Mouse (Mus musculus) neural tube, embryonic 13.5 days (tissue): ENCODE measurements around the gene Dst. TPM values are rescaled to one million over a fixed set of nuclear protein-coding genes. Genes with fewer than 3 reads are reported as not detected.
A peak's percentile ranks its signal among the peaks of the same experiment; 100 is the strongest.

Source experiments
- ATAC-seq: fragments of 200-750 bp; cut with Nextera tagmentation; 2 replicates; pipeline ENCODE4 v1.8.0; 2017; ENCODE audit warnings: low read depth, mild to moderate bottlenecking, moderate TSS enrichment, moderate library complexity
- H3K27ac ChIP-seq: fragments of 300-500 bp; sonication (generic); replicated peaks from 2 replicates; pipeline ENCODE4 v1.5.1; 2015; ENCODE audit warnings: moderate library complexity, mild to moderate bottlenecking, inconsistent platforms
- H3K27me3 ChIP-seq: fragments of 300-500 bp; sonication (generic); 2 replicates; pipeline ENCODE4 v1.6.1; 2015; ENCODE audit warnings: mild to moderate bottlenecking, inconsistent platforms
- H3K36me3 ChIP-seq: fragments of 300-500 bp; sonication (generic); 2 replicates; pipeline ENCODE4 v1.6.1; 2015; ENCODE audit warnings: mild to moderate bottlenecking, inconsistent platforms
- H3K4me1 ChIP-seq: fragments of 300-500 bp; sonication (generic); replicated peaks from 2 replicates; pipeline ENCODE4 v1.6.1; 2015; ENCODE audit warnings: inconsistent platforms
- H3K4me2 ChIP-seq: fragments of 300-500 bp; sonication (generic); 2 replicates; pipeline ENCODE4 v1.6.1; 2015; ENCODE audit warnings: inconsistent platforms, mild to moderate bottlenecking, moderate library complexity
- H3K4me3 ChIP-seq: fragments of 300-500 bp; sonication (generic); 2 replicates; pipeline ENCODE4 v1.5.1; 2015; ENCODE audit warnings: mild to moderate bottlenecking, inconsistent platforms
- H3K9ac ChIP-seq: fragments of 300-500 bp; sonication (generic); 2 replicates; pipeline ENCODE4 v1.6.1; 2015; ENCODE audit warnings: moderate library complexity, mild to moderate bottlenecking, inconsistent platforms
- H3K9me3 ChIP-seq: fragments of 300-500 bp; sonication (generic); 2 replicates; pipeline ENCODE4 v1.6.1; 2016; ENCODE audit warnings: inconsistent platforms
- WGBS: fragments of 180-500 bp; shearing (Covaris S2); methylation state at CpG from one replicate; pipeline ENCODE4 v1.1.7; 2015; 5-methylcytosine and 5-hydroxymethylcytosine counted together
- polyA plus RNA-seq: library from polyadenylated mRNA; unstranded; fragments of >200 nt; fragmentation: Nextera tagmentation; extraction: Ambion mirVana; gene quantifications from 2 replicates; pipeline ENCODE4 v1.2.1, GENCODE M21; 2015

Dst gene
- polyA plus RNA-seq, 1 experiment from 2014 or later = 44.4 TPM

DNA sequence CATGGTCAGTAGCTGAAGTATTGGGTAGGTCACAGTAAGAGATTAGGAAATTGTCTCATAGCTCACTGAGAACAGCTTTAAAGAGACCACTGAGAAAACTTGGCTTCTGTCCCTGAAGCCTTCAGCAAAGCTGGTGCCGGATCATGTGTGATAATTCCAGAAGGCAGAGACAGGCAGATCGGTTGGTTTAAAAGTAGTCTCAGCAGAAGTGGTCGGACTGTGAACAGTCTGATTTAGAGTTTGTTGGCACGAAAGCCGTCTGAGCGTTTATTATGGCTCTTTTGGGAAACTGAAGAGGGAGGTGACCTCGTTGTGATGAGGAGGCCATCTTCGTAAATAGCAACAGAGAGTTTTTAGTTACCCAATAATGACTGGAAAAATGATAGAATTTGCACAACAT lies 52.4 kb downstream of the Dst start:
- ATAC-seq = no peak

DNA sequence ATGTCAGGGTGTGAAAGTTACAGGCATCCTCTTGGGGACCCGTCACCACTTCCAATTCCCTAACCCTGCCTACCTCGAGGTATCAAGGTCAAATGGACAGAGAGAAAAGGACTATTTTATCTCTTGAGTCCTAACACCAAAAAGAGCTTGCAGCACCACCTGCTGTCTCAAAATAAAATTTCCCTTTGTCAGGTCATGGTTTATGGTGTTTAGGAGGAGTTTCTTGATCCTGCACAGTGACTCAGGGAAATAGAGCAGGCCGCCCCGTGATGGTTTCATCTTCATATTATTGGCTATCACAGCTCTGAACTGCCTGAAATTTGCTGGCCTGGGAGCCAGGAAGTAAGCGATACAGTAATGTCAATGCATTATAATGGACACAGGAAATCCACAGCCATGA lies 56.6 kb downstream of the Dst start:
- Histone ChIP-seq H3K36me3 (no peaks in the 10 kb centered on the region), H3K27ac (no peak overlapping the region), H3K4me2 (no peak overlapping the region), H3K9ac (no peak overlapping the region), H3K4me1 (peaks cover 6% of the 10 kb centered on the region), H3K4me3 (no peak overlapping the region), H3K27me3 (no peaks in the 10 kb centered on the region), H3K9me3 (no peaks in the 10 kb centered on the region)
- no peak for ATAC-seq
- WGBS = 57% methylated on average over 5 of the region's 5 CpGs

More for the DNA sequence above, 52.4 kb downstream of the Dst start:
- no peaks in the 10 kb centered on the region for H3K9me3 ChIP-seq
- H3K27ac ChIP-seq = no peak overlapping the region
- WGBS = 83% methylated on average over 8 of the region's 8 CpGs
- no peaks in the 10 kb centered on the region for H3K36me3 ChIP-seq
- H3K4me1 ChIP-seq = no peaks in the 10 kb centered on the region
- no peak overlapping the region for H3K4me2 ChIP-seq
- H3K9ac ChIP-seq = no peak overlapping the region
- no peaks in the 10 kb centered on the region for H3K27me3 ChIP-seq
- no peak overlapping the region for H3K4me3 ChIP-seq

DNA sequence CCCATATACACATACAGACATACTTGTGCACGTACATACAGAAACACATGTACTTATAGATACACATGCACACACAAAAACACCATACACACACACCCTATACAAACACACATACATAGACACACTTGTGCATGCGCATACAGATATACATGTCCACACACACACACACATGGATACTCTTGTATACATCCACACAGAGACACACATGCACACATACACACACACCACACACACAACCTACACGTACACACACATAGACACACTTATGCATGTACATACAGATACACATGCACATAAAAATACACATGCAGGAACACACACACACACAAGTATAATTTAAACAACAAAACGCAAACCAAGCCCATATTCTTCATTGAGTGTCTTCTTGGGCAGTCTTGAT lies 57.8 kb downstream of the Dst start:
- H3K36me3 ChIP-seq = no peaks in the 10 kb centered on the region
- H3K4me2 ChIP-seq = no peak overlapping the region
- no peak overlapping the region for H3K9ac ChIP-seq
- H3K27ac ChIP-seq = no peak overlapping the region
- no peaks in the 10 kb centered on the region for H3K9me3 ChIP-seq
- no peak overlapping the region for H3K4me3 ChIP-seq
- H3K4me1 ChIP-seq = peaks cover 6% of the 10 kb centered on the region
- H3K27me3 ChIP-seq = no peaks in the 10 kb centered on the region
- no peak for ATAC-seq
- 90% methylated on average over 4 of the region's 4 CpGs for WGBS

DNA sequence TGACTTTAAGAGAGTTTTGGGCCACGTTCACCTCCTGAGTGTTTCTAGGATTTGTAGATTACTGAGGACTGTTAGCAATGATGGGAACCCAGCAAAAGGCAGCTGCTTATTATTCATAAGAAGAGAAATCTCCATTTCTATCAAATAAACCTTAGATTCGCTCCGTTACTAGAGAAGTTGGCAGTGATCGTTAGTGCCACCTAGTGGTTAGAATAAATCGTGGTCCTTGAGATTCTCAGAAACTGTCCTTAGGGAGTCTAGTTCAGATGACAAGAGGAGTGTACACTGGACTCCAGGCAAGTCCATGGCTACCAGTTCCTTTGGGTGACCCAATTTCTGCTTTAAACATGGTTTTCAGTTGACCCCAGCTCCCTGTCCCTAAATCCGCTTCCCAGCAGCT lies 58.3 kb downstream of the Dst start:
- Histone ChIP-seq H3K27me3 (no peaks in the 10 kb centered on the region), H3K9ac (no peak overlapping the region), H3K27ac (no peak overlapping the region), H3K9me3 (no peaks in the 10 kb centered on the region), H3K36me3 (no peaks in the 10 kb centered on the region), H3K4me1 (peaks cover 6% of the 10 kb centered on the region), H3K4me3 (no peak overlapping the region), H3K4me2 (no peak overlapping the region)
- 29% methylated on average over 6 of the region's 6 CpGs for WGBS
- ATAC-seq = no peak

DNA sequence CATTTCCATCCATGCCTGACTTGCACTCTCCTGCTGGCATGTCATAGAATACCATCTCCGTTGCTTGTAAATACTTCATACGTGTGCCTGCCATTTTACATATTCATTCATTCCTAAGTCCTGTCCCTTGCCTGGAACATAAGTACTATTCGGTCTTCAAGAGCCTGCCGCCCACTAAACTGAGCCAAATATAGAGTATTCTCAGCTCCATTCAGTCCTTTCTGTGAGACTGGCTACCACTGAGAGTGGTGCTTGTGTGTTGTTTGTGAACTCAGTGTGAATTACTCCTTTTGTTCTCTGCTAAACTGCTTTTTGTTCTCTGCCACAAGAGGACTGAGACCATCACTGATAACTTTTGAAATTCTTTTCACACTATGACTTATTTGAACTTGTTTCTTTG lies 59.2 kb downstream of the Dst start:
- no peak for ATAC-seq
- 56% methylated on average over 4 of the region's 4 CpGs for WGBS

DNA sequence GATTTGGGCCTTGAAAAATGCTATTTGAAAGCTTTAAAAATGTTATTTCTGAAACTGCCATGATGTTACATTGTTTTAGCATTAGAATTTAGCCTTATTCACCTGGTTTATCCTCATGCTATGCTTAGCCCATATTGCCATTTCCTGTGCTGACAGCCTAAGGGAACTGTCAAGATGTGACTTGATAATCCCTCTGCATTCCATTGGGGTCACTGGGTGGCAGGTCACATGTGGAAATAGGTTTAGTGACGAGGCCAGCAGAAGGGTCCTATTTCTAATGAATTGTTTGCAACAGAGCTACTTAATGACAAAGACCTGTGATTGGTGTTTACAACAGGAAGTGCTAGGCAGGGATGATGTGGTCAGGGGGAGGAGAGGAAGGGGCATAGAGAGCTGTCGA lies 61.9 kb downstream of the Dst start:
- Histone ChIP-seq H3K4me3 (no peak overlapping the region), H3K9me3 (no peaks in the 10 kb centered on the region), H3K9ac (no peak overlapping the region), H3K27ac (peak overlapping the region; percentile 46; the same call in 1 of the 2 replicates), H3K4me2 (no peak overlapping the region), H3K36me3 (no peaks in the 10 kb centered on the region), H3K4me1 (peaks cover 6% of the 10 kb centered on the region), H3K27me3 (no peaks in the 10 kb centered on the region)
- ATAC-seq = no peak
- WGBS = 43% methylated on average over 2 of the region's 2 CpGs

More for the DNA sequence above, 59.2 kb downstream of the Dst start:
- Histone ChIP-seq H3K36me3 (no peaks in the 10 kb centered on the region), H3K4me1 (peaks cover 6% of the 10 kb centered on the region), H3K4me3 (no peak overlapping the region), H3K27me3 (no peaks in the 10 kb centered on the region), H3K9me3 (no peaks in the 10 kb centered on the region), H3K27ac (no peak overlapping the region), H3K9ac (no peak overlapping the region), H3K4me2 (no peak overlapping the region)

DNA sequence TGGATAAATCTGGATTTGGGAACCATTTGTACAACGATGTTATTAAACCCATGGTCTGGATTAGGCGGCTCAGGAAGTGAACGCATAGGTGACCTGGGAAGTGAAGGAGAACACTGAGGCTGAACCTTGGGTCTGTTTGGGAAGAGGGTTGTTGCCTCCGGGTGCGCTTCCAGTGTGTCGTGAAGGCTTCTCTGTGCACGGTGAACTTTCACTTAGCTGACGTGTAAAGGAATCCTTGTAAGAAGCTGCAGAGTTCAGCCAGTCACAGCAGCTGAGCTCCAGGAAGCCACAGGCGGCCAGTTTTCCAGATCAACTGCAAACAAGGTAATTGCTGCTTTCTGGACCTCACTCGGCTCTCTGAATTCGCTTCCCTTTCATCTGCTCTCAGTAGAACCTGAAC lies 66.4 kb downstream of the Dst start:
- H3K36me3 ChIP-seq = no peaks in the 10 kb centered on the region
- 90% methylated on average over 11 of the region's 11 CpGs for WGBS
- no peak for ATAC-seq

DNA sequence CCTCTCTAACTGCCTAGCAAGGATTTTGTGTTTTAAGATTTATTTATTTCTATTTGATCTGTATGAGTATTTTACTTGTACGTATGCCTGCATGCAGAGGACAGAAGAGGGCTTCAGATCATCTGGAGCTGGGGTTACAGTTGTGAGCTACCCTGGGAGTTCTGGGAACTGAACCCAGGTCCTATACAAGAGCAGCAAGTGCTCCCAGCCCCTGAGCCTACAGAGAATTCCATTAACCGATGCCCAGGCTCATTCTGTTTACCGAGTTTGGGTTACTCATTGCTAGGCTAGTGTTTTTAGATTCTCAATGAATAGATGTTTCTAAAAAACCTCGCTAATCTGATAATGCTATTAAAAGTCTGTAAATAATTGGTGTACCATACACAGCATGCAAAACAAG lies 67.3 kb downstream of the Dst start:
- no peaks in the 10 kb centered on the region for H3K27me3 ChIP-seq
- H3K9ac ChIP-seq = no peak overlapping the region
- WGBS = 88% methylated on average over 4 of the region's 4 CpGs
- no peak overlapping the region for H3K27ac ChIP-seq
- H3K9me3 ChIP-seq = no peaks in the 10 kb centered on the region
- no peak overlapping the region for H3K4me2 ChIP-seq
- no peaks in the 10 kb centered on the region for H3K36me3 ChIP-seq
- H3K4me1 ChIP-seq = peaks cover 4% of the 10 kb centered on the region; the same call in 1 of the 2 replicates
- ATAC-seq = no peak
- H3K4me3 ChIP-seq = no peak overlapping the region

More for the DNA sequence above, 66.4 kb downstream of the Dst start:
- Histone ChIP-seq H3K27ac (no peak overlapping the region), H3K9ac (no peak overlapping the region), H3K27me3 (no peaks in the 10 kb centered on the region), H3K9me3 (no peaks in the 10 kb centered on the region), H3K4me1 (no peaks in the 10 kb centered on the region; the same call in none of the 2 replicates), H3K4me3 (no peak overlapping the region), H3K4me2 (no peak overlapping the region)

DNA sequence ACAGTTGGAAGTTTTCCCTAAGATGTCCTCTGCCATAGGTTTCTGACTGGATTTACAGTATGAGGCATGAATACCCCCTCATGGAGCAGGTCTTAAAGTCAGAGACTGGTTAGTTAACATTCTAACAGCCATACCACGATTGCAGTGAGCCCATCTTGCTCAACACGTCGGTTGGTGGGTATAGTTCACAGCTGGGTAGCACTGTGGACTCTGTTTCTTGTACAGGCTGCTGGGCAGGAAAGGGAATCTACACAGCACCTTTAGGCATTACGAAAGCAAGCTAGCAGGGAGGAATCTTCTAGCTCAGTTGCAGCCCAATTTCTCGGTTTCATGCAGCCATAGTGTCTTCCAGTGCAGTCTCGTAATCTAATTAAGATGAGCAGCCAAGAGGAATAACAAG lies 69.8 kb downstream of the Dst start:
- no peak overlapping the region for H3K27ac ChIP-seq
- no peak for ATAC-seq
- no peaks in the 10 kb centered on the region for H3K27me3 ChIP-seq
- H3K9me3 ChIP-seq = no peaks in the 10 kb centered on the region
- WGBS = 87% methylated on average over 6 of the region's 6 CpGs
- no peak overlapping the region for H3K9ac ChIP-seq
- H3K4me3 ChIP-seq = no peak overlapping the region
- H3K36me3 ChIP-seq = no peaks in the 10 kb centered on the region
- peaks cover 4% of the 10 kb centered on the region; the same call in 1 of the 2 replicates for H3K4me1 ChIP-seq
- no peak overlapping the region for H3K4me2 ChIP-seq

DNA sequence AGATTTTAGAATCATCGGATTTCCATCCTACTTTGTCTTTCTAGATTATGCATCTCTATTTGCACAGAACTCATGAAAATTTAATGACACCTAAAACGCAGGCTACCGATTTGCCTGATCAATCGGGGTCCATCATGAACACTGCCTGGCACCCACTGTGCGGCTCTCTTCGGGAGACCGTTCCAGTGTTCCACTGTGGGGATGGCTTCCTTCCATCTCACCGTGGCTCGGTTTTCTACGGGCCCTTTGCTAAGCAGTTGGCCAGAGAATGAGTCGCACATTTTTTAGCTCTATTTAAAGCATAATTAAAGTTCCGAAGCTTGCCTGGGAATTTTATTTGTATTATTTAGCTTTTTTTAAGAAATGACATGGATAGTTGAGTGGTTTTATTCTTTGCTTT lies 72.4 kb downstream of the Dst start:
- Histone ChIP-seq H3K27ac (no peak overlapping the region), H3K4me3 (no peak overlapping the region), H3K36me3 (no peaks in the 10 kb centered on the region), H3K9ac (no peak overlapping the region), H3K27me3 (no peaks in the 10 kb centered on the region), H3K9me3 (no peaks in the 10 kb centered on the region), H3K4me1 (peaks cover 4% of the 10 kb centered on the region; the same call in 1 of the 2 replicates), H3K4me2 (no peak overlapping the region)
- ATAC-seq = no peak
- WGBS = 67% methylated on average over 12 of the region's 12 CpGs

DNA sequence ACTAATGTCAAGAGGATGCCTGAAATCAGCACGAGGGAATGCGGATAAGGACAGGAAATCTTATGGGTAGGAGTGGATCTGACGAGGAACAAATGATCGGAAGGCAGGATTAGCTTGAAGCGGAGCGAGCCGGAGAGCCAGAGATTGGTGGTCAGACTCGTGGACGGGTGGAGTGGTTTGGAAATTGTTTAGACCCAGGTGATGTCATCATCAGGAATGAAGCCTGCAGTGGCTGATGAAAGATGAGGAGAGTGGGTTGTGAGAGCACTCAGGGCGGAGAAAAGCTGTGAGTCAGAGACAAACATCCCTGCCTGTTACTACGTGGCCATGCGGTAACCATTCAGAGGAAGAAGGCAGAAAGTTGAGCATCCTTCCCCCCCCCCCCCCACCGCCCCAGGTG lies 81.6 kb downstream of the Dst start:
- Histone ChIP-seq H3K4me1 (no peaks in the 10 kb centered on the region; the same call in 1 of the 2 replicates), H3K27me3 (no peaks in the 10 kb centered on the region), H3K27ac (no peak overlapping the region), H3K4me3 (no peak overlapping the region), H3K4me2 (no peak overlapping the region), H3K9me3 (no peaks in the 10 kb centered on the region), H3K36me3 (no peaks in the 10 kb centered on the region), H3K9ac (no peak overlapping the region)
- no peak for ATAC-seq
- 89% methylated on average over 13 of the region's 13 CpGs for WGBS

DNA sequence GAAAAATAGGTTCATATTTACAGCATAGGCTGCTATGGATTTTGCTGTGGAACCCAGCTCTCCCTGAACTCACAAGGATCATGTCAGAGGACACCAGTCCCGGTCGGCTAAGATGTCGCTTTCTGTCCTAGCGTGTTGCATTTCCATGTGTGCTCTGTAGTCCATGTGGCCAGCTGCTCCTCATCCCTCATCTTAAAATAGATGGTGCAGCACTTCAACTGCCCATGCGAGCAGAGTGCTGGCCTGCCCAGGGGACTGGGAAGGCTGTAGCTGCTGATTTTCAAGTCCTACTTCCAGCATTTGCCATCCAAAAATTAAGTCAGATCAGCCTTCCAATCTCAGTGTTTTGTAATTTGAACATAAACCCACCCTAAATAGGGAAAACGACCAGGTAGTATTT lies 83.0 kb downstream of the Dst start:
- Histone ChIP-seq H3K36me3 (no peaks in the 10 kb centered on the region), H3K9ac (no peak overlapping the region), H3K4me2 (no peak overlapping the region), H3K9me3 (no peaks in the 10 kb centered on the region), H3K27ac (no peak overlapping the region), H3K4me3 (no peak overlapping the region), H3K4me1 (no peaks in the 10 kb centered on the region; the same call in 1 of the 2 replicates), H3K27me3 (no peaks in the 10 kb centered on the region)
- no peak for ATAC-seq
- 85% methylated on average over 6 of the region's 6 CpGs for WGBS

DNA sequence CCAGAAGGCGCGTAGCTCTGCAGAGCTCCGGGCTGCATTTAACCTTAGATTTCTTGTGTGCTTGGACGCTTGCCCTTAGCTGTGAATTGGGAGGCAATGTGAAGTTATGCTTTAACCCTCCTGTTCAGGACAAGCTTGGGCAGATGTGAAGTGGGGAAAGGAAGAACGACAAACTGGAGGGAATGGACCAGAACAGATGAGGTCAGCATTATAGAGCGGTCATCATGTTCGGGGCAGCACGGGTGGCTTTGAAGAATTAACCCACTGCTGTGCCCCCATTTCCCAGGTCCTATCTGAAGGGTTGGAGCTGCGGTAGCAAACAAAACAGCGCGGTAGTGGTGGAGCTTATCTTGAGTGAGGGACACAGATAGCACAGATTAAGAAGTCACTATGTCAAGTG lies 84.8 kb downstream of the Dst start:
- Histone ChIP-seq H3K36me3 (no peaks in the 10 kb centered on the region), H3K27ac (no peak overlapping the region), H3K4me3 (no peak overlapping the region), H3K9me3 (no peaks in the 10 kb centered on the region), H3K9ac (no peak overlapping the region), H3K4me2 (no peak overlapping the region), H3K4me1 (no peaks in the 10 kb centered on the region; the same call in 1 of the 2 replicates), H3K27me3 (no peaks in the 10 kb centered on the region)
- no peak for ATAC-seq
- 90% methylated on average over 11 of the region's 11 CpGs for WGBS
